Mouse (Mus musculus) heart, embryonic 13.5 days (tissue): ENCODE results near the gene Tbx4. TPM values are rescaled to one million over a fixed set of nuclear protein-coding genes. Genes with fewer than 3 reads are reported as not detected.
A peak's percentile ranks its signal among the peaks of the same experiment; 100 is the strongest.

ENCODE experiments used
- ATAC-seq: fragments of 200-750 bp; cut with Nextera tagmentation; 2 replicates; pipeline ENCODE4 v1.8.0; 2017; ENCODE audit warnings: moderate TSS enrichment; ENCODE audit not compliant: insufficient number of reproducible peaks, low FRiP score, low TSS enrichment; ENCODE audit errors: extremely low read depth
- H3K27ac ChIP-seq: fragments of 300-500 bp; sonication (generic); replicated peaks from 2 replicates; pipeline ENCODE4 v1.5.1; 2015; ENCODE audit warnings: moderate library complexity, mild to moderate bottlenecking, inconsistent platforms
- H3K27me3 ChIP-seq: fragments of 300-500 bp; sonication (generic); replicated peaks from 2 replicates; pipeline ENCODE4 v1.6.1; 2015; ENCODE audit warnings: mild to moderate bottlenecking, inconsistent platforms
- H3K36me3 ChIP-seq: fragments of 300-500 bp; sonication (generic); 2 replicates; pipeline ENCODE4 v1.6.1; 2015; ENCODE audit warnings: mild to moderate bottlenecking, inconsistent platforms
- H3K4me1 ChIP-seq: fragments of 300-500 bp; sonication (generic); 2 replicates; pipeline ENCODE4 v1.6.1; 2015; ENCODE audit warnings: inconsistent platforms
- H3K4me2 ChIP-seq: fragments of 300-500 bp; sonication (generic); 2 replicates; pipeline ENCODE4 v1.6.1; 2015; ENCODE audit warnings: inconsistent platforms, mild to moderate bottlenecking, moderate library complexity
- H3K4me3 ChIP-seq: fragments of 300-500 bp; sonication (generic); 2 replicates; pipeline ENCODE4 v1.5.1; 2015; ENCODE audit warnings: moderate library complexity, mild to moderate bottlenecking, inconsistent platforms
- H3K9ac ChIP-seq: fragments of 300-500 bp; sonication (generic); 2 replicates; pipeline ENCODE4 v1.6.1; 2015; ENCODE audit warnings: inconsistent platforms, mild to moderate bottlenecking, moderate library complexity
- H3K9me3 ChIP-seq: fragments of 300-500 bp; sonication (generic); 2 replicates; pipeline ENCODE4 v1.6.1; 2016; ENCODE audit warnings: inconsistent platforms
- WGBS: fragments of 180-500 bp; shearing (Covaris S2); methylation state at CpG from one replicate; pipeline ENCODE4 v1.1.7; 2015; ENCODE audit warnings: mixed read lengths; 5-methylcytosine and 5-hydroxymethylcytosine counted together
- polyA plus RNA-seq: library from polyadenylated mRNA; unstranded; fragments of >200 nt; fragmentation: Nextera tagmentation; extraction: Ambion mirVana; gene quantifications from 2 replicates; pipeline ENCODE4 v1.2.1, GENCODE M21; 2015

Tbx4 gene
- 2.5 and 3.2 TPM in 2 replicates for polyA plus RNA-seq

GRCm38 (mm10) chr11:85885665-85886428, at the start of gene Tbx4:
Gene Tbx4 (plus strand): TSS chr11:85886422.
- peaks cover 23% of the 10 kb centered on the region for H3K4me1 ChIP-seq

GRCm38 (mm10) chr11:85836523-85837290, 49.5 kb upstream of the Tbx4 start:
- peaks cover 46% of the 10 kb centered on the region for H3K4me1 ChIP-seq
- WGBS, result 10% methylated on average over 32 of the region's 32 CpGs
- H3K9ac ChIP-seq, result peak overlapping the region; percentile 90
- peaks cover 96% of the 10 kb centered on the region for H3K27me3 ChIP-seq
- H3K4me3 ChIP-seq, result peak overlapping the region; percentile 73
- no peak for ATAC-seq
- H3K27ac ChIP-seq, result no peak overlapping the region; the same call in 1 of the 2 replicates
- no peaks in the 10 kb centered on the region for H3K36me3 ChIP-seq
- no peaks in the 10 kb centered on the region for H3K9me3 ChIP-seq
- H3K4me2 ChIP-seq, result peak overlapping the region; percentile 88

More at GRCm38 (mm10) chr11:85885665-85886428, at the start of gene Tbx4:
- Histone ChIP-seq H3K4me2 (peak within 1 kb of the TSS; percentile 30), H3K27me3 (peaks cover 96% of the 10 kb centered on the region), H3K36me3 (no peaks in the 10 kb centered on the region), H3K27ac (no peak within 1 kb of the TSS), H3K4me3 (peak within 1 kb of the TSS; percentile 28), H3K9me3 (no peaks in the 10 kb centered on the region), H3K9ac (peak within 1 kb of the TSS; percentile 34; the same call in 1 of the 2 replicates)
- ATAC-seq, result no peak
- 20% methylated on average over 21 of the region's 28 CpGs for WGBS

DNA sequence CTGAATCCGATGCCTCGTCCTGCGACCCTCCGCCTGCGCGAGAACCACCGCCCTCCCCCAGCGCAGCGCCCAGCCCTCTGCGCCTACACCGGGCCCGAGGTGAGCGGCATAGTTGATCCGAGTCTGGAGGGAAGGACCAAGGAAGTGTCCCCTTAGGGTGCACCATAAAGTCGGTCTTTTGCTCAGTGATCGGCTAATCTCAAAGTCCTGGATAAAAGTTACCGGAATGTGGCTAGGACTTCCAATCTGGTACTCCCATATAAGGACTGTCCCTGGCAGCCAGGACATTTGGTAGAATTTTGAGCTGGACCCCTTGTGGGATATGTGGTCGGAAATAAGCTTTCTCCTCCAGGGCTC, 49.0 kb upstream of the Tbx4 start:
- Histone ChIP-seq H3K9me3 (no peaks in the 10 kb centered on the region), H3K27me3 (peaks cover 96% of the 10 kb centered on the region), H3K36me3 (no peaks in the 10 kb centered on the region), H3K4me3 (peak overlapping the region; percentile 73), H3K9ac (peak overlapping the region; percentile 90), H3K4me2 (peak overlapping the region; percentile 88), H3K4me1 (peaks cover 44% of the 10 kb centered on the region), H3K27ac (no peak overlapping the region; the same call in 1 of the 2 replicates)
- WGBS, result 3% methylated on average over 18 of the region's 18 CpGs
- ATAC-seq, result no peak

DNA sequence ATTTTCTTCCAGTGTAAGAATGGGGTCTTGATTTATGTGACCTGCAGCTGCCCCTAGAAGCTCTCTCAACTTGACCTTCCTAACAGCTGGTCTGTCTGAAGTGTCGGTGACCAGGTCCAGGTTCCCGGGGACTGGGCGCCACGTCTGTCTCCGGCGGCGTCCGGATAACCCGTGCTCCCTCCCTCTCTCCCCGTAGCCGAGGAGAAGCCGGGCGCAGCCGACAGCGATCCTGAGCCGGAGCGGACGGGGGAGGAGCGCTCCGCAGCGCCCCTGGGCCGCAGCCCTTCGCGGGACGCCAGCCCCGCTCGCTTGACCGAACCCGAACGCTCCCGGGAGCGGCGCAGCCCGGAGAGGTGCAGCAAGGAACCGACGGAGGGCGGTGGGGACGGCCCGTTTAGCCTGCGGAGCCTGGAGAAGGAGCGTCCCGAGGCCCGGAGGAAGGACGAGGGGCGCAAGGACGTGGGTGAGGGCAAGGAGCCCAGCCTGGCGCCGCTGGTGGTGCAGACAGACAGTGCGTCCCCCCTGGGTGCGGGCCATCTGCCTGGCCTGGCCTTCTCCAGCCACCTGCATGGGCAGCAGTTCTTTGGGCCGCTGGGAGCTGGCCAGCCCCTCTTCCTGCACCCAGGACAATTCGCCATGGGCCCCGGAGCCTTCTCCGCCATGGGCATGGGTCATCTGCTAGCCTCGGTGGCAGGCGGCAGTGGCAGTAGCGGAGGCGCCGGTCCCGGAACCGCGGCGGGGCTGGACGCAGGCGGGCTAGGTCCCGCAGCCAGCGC, 48.4 kb upstream of the Tbx4 start:
- peak overlapping the region; percentile 88 for H3K4me2 ChIP-seq
- no peaks in the 10 kb centered on the region for H3K36me3 ChIP-seq
- no peak for ATAC-seq
- H3K27me3 ChIP-seq, result peaks cover 96% of the 10 kb centered on the region
- peaks cover 45% of the 10 kb centered on the region for H3K4me1 ChIP-seq
- H3K27ac ChIP-seq, result peak overlapping the region; percentile 40
- peak overlapping the region; percentile 73 for H3K4me3 ChIP-seq
- WGBS, result 3% methylated on average over 63 of the region's 67 CpGs
- H3K9ac ChIP-seq, result peak overlapping the region; percentile 90
- H3K9me3 ChIP-seq, result no peaks in the 10 kb centered on the region

- Histone ChIP-seq H3K9ac (peak overlapping the region; percentile 90), H3K4me3 (peak overlapping the region; percentile 73), H3K4me2 (peak overlapping the region; percentile 88), H3K27me3 (peaks cover 93% of the 10 kb centered on the region), H3K27ac (peak overlapping the region; percentile 40), H3K4me1 (peaks cover 52% of the 10 kb centered on the region), H3K9me3 (no peaks in the 10 kb centered on the region), H3K36me3 (no peaks in the 10 kb centered on the region)
- ATAC-seq, result no peak
- whole genome bisulfite sequencing, result 17% methylated on average over 20 of the region's 20 CpGs
Measured at GRCm38 (mm10) chr11:85838424-85839257, 47.6 kb upstream of the Tbx4 start.

DNA sequence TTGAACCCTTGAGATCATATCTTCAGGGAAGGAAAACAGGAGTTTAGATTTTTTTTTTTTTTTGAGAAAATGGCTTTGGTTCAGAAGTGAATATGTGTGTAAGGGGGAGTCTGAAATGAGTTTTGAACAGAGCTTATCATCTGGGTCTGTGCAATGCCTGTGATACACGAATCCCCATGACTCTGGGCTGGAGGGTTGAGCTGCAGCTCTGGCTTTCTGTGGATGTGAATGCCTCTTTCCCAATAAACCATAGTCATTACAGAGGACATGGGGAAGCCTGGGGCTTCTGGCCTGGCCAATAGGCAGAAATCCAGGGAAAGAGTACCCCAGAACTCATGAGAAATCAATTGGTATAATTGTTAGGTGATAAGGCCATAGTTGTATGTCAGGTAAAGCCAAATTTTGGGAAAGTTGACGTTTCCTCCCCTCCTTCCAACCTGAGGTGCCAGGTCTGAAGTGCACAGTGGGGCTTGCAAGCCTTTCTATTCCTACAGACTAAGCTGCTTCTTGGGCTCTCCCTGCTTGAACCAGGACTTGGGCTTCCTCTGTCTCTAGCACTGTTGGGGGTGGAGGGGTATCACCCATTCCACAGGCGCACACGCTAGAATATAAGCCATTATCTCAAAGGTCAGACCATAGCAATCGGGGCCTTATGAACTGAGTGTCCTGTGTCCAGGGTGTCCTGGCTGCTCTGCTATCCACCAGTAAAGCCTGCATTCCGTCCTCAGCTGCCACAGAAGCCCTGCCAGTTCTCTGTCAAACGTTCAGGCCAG, 46.8 kb upstream of the Tbx4 start:
- Histone ChIP-seq H3K4me3 (peak overlapping the region; percentile 73), H3K9ac (peak overlapping the region; percentile 90), H3K27ac (0 out of 2 replicates have a peak overlapping the region, but pooled peaks have one; percentile 20), H3K4me1 (peaks cover 55% of the 10 kb centered on the region), H3K36me3 (no peaks in the 10 kb centered on the region), H3K9me3 (no peaks in the 10 kb centered on the region), H3K27me3 (peaks cover 85% of the 10 kb centered on the region), H3K4me2 (peak overlapping the region; percentile 88)
- WGBS, result 27% methylated on average over 7 of the region's 7 CpGs
- no peak for ATAC-seq

DNA sequence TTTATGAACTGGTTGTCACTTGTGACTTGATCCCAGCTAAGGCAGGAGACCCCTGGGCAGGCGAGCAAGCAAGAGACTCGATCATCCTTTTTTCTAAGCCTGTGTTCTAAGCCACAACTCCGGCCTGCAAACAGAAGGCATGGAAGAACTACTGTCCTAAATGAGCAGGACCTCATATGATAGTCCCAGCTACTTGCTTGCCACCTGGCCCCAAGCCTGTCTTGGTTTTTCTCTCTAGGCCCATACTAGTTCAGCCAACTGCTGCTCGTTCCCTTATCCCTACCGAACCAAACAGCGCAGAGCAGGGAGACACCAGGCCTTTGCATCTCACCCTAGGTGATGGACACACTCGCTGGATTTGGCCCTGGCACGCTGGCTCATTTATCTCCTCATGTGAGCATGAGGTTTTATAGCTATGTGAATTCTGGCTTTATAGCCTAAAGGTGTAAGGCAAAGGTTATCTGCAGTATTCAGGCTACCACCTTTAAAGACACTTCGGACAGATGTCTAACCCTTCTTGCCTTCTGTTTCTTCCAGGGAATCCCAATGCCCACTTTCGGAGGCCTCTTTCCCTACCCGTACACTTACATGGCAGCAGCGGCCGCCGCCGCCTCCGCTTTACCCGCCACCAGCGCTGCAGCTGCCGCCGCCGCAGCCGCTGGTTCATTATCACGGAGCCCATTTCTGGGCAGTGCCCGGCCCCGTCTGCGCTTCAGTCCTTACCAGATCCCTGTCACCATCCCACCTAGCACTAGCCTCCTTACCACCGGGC, 46.0 kb upstream of the Tbx4 start:
- Histone ChIP-seq H3K27ac (0 out of 2 replicates have a peak overlapping the region, but pooled peaks have one; percentile 20), H3K4me1 (peaks cover 59% of the 10 kb centered on the region), H3K27me3 (peaks cover 82% of the 10 kb centered on the region), H3K4me2 (peak overlapping the region; percentile 88), H3K36me3 (no peaks in the 10 kb centered on the region), H3K9ac (peak overlapping the region; percentile 90), H3K9me3 (no peaks in the 10 kb centered on the region), H3K4me3 (peak overlapping the region; percentile 73)
- 28% methylated on average over 27 of the region's 27 CpGs for WGBS
- ATAC-seq, result no peak

- no peak for ATAC-seq
- peak overlapping the region; percentile 90 for H3K9ac ChIP-seq
- WGBS, result 12% methylated on average over 21 of the region's 21 CpGs
- 0 out of 2 replicates have a peak overlapping the region, but pooled peaks have one; percentile 3 for H3K27ac ChIP-seq
- H3K36me3 ChIP-seq, result no peaks in the 10 kb centered on the region
- peaks cover 82% of the 10 kb centered on the region for H3K27me3 ChIP-seq
- H3K4me1 ChIP-seq, result peaks cover 59% of the 10 kb centered on the region
- H3K4me2 ChIP-seq, result peak overlapping the region; percentile 88
- H3K9me3 ChIP-seq, result no peaks in the 10 kb centered on the region
- peak overlapping the region; percentile 73 for H3K4me3 ChIP-seq
Measured at GRCm38 (mm10) chr11:85840803-85841145, 45.4 kb upstream of the Tbx4 start.

GRCm38 (mm10) chr11:85841211-85841681, 45.0 kb upstream of the Tbx4 start:
- peak overlapping the region; percentile 90 for H3K9ac ChIP-seq
- peak overlapping the region; percentile 88 for H3K4me2 ChIP-seq
- H3K36me3 ChIP-seq, result no peaks in the 10 kb centered on the region
- H3K9me3 ChIP-seq, result no peaks in the 10 kb centered on the region
- no peak for ATAC-seq
- peak overlapping the region; percentile 73 for H3K4me3 ChIP-seq
- 0 out of 2 replicates have a peak overlapping the region, but pooled peaks have one; percentile 3 for H3K27ac ChIP-seq
- H3K27me3 ChIP-seq, result peaks cover 82% of the 10 kb centered on the region
- peaks cover 59% of the 10 kb centered on the region for H3K4me1 ChIP-seq
- 28% methylated on average over 8 of the region's 8 CpGs for WGBS
